Mouse (Mus musculus): ENCODE measurements around the gene Trappc5. TPM values are rescaled to one million over a fixed set of nuclear protein-coding genes. Genes with fewer than 3 reads are reported as not detected.

The Trappc5 gene
- polyA plus RNA-seq, 1 experiment from 2014 or later: 43.3 TPM

DNA sequence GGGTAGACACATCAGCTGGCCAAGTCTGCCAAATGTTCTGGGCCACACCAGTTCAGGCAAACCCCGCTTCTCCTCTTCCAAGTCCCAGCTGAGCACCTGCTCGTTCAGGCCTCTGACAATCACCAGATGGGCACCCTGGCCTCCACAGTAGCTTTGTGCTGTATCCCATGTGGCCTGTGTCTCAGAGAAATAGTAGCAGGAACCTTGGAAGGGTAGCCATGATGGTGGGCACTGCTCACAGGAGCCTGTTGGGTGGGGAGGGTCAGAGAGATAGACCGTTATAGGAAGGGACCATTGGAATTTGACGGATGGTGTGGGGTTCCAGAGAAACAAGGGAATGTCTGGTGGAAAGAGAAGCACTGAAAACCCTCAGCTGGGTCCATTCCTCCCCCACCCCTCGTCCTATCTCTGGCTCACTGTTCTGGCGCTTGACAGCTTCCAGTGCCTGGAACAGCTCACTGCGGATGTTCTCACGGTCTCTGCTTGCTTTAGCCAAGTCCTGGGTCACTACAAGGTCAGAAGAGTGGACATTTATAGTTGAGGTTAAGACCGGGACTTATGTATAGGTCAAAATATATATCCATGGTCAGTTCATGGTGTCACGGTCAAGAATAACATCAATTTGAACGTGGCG, 41.3 kb downstream of the Trappc5 start:
- no peak for DNase-seq (ENCODE audit: extremely low spot score, low spot score)
- Histone ChIP-seq H3K9me3 (0 out of 2 replicates have a peak, but pooled peaks cover 3% of the 10 kb centered on the region), H3K4me1 (0 out of 2 replicates have a peak, but pooled peaks cover 3% of the 10 kb centered on the region), H3K36me3 (replicated peaks) (no peaks in the 10 kb centered on the region), H3K4me3 (no peak overlapping the region), H3K27me3 (ENCODE audit: poor library complexity, severe bottlenecking) (no peaks in the 10 kb centered on the region), H3K27ac (no peak overlapping the region)
- WGBS: 86% methylated on average over 12 of the region's 12 CpGs

DNA sequence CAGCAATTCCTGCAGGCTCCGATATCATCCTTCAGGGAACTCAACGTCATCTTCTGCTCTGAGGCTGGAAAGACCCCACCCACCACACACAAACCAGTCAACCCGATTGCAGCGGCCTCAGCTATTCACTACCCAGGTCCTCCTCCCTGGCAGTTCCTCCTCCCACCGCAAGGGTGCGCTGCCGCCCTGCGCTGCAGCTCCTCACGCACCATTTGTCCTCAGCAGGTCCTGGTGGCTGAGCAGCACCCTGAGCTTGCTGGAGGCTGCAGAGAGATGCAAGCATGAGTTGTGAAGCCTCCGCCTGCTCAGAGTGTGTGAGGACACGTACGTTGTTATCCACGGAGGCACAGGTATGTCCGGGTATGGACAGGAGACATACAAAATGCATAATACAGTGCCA, 42.5 kb downstream of the Trappc5 start:
- H3K9me3 ChIP-seq: 0 out of 2 replicates have a peak, but pooled peaks cover 3% of the 10 kb centered on the region
- no peak overlapping the region for H3K27ac ChIP-seq
- H3K4me3 ChIP-seq: no peak overlapping the region
- no peaks in the 10 kb centered on the region for H3K27me3 ChIP-seq (ENCODE audit: poor library complexity, severe bottlenecking)
- WGBS: 17% methylated on average over 14 of the region's 14 CpGs
- peak; percentile 65 for DNase-seq (ENCODE audit: extremely low spot score, low spot score)
- H3K36me3 ChIP-seq (replicated peaks): no peaks in the 10 kb centered on the region
- H3K4me1 ChIP-seq: 0 out of 2 replicates have a peak, but pooled peaks cover 3% of the 10 kb centered on the region

DNA sequence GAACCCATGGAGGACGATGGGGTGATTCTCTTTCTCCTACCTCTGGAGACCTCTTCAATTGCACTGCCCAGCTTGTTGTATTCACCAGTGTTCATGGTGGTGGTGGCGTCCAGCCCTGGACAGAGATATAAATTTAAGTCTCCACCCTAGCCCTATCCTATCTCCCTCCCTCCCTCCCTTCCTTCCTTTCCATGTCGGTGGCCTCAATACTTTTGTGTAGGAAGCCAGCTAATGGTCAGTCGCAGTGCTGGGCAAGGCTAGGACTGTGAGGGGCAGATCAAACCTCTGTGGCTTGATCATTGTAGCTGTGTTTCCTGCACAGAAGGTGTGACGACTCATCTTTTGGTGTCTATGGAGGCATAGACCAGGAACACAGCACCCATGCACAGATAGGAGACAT, 44.5 kb downstream of the Trappc5 start, which contains the start of gene Clec4g:
Gene Clec4g (minus strand): TSS at position 101 of the 400 bp plus-strand sequence.
- Histone ChIP-seq H3K4me1 (0 out of 2 replicates have a peak, but pooled peaks cover 3% of the 10 kb centered on the region), H3K9me3 (0 out of 2 replicates have a peak, but pooled peaks cover 3% of the 10 kb centered on the region), H3K27ac (no peak within 1 kb of the TSS), H3K27me3 (ENCODE audit: poor library complexity, severe bottlenecking) (no peaks in the 10 kb centered on the region), H3K4me3 (no peak within 1 kb of the TSS), H3K36me3 (replicated peaks) (no peaks in the 10 kb centered on the region)
- no peak for DNase-seq (ENCODE audit: extremely low spot score, low spot score)
- WGBS: 80% methylated on average over 5 of the region's 5 CpGs

DNA sequence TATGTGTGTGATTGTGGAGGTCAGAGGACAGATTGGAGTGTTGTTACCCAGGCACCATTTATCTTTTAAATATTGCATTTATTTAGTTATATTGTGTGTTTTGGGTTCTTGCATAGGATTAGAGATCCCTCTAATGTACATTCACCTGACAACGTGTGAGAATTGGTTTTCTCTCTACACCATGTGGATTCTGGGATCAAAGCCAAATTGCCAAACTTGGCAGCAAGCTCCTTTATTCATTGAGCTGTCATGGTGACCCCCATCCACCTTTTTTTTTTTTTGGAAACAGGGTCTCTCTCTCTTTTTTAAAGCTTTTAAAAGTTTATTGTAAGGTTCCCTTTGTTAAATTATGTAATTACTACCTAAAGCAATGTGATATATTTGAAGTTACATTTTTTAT, 44.9 kb downstream of the Trappc5 start:
- no peak overlapping the region for H3K4me3 ChIP-seq
- H3K27me3 ChIP-seq (ENCODE audit: poor library complexity, severe bottlenecking): no peaks in the 10 kb centered on the region
- 0 out of 2 replicates have a peak, but pooled peaks cover 3% of the 10 kb centered on the region for H3K4me1 ChIP-seq
- 64% methylated on average over 1 of the region's 1 CpGs for WGBS
- no peak for DNase-seq (ENCODE audit: extremely low spot score, low spot score)
- no peak overlapping the region for H3K27ac ChIP-seq
- no peaks in the 10 kb centered on the region for H3K36me3 ChIP-seq (replicated peaks)
- H3K9me3 ChIP-seq: 0 out of 2 replicates have a peak, but pooled peaks cover 3% of the 10 kb centered on the region

Other genes starting within 250 kb of the Trappc5 start
- 4.5 and 5.8 TPM in 2 replicates for gene Pex11g, start 208.6 kb upstream of the Trappc5 start, polyA plus RNA-seq (2016; fragmentation: Nextera tagmentation; extraction: Ambion mirVana)
- not detected in 2 replicates for gene Tex45, start 205.4 kb upstream of the Trappc5 start, polyA plus RNA-seq (2016; fragmentation: Nextera tagmentation; extraction: Ambion mirVana)
- gene Zfp358, start 183.2 kb upstream of the Trappc5 start, polyA plus RNA-seq (2016; fragmentation: Nextera tagmentation; extraction: Ambion mirVana): 61.6 and 64.8 TPM in 2 replicates
- 56.9 and 59.3 TPM in 2 replicates for gene Mcoln1, start 175.8 kb upstream of the Trappc5 start, polyA plus RNA-seq (2016; fragmentation: Nextera tagmentation; extraction: Ambion mirVana)
- gene Pnpla6, start 160.9 kb upstream of the Trappc5 start, polyA plus RNA-seq (2016; fragmentation: Nextera tagmentation; extraction: Ambion mirVana): 21.2 and 22.1 TPM in 2 replicates
- gene C330021F23Rik, start 108.3 kb upstream of the Trappc5 start, polyA plus RNA-seq (2016; fragmentation: Nextera tagmentation; extraction: Ambion mirVana): 8.4 and 13.1 TPM in 2 replicates
- 11.6 and 12.7 TPM in 2 replicates for gene Camsap3, start 89.0 kb upstream of the Trappc5 start, polyA plus RNA-seq (2016; fragmentation: Nextera tagmentation; extraction: Ambion mirVana)
- 76.9 and 79.5 TPM in 2 replicates for gene Xab2, start 55.0 kb upstream of the Trappc5 start, polyA plus RNA-seq (2016; fragmentation: Nextera tagmentation; extraction: Ambion mirVana)
- 83.0 and 92.6 TPM in 2 replicates for gene Pet100, start 54.8 kb upstream of the Trappc5 start, polyA plus RNA-seq (2016; fragmentation: Nextera tagmentation; extraction: Ambion mirVana)
- gene Pcp2, start 50.8 kb upstream of the Trappc5 start, polyA plus RNA-seq (2016; fragmentation: Nextera tagmentation; extraction: Ambion mirVana): 0.32 and 0.85 TPM in 2 replicates
- 35.8 and 38.1 TPM in 2 replicates for gene Stxbp2, start 45.3 kb upstream of the Trappc5 start, polyA plus RNA-seq (2016; fragmentation: Nextera tagmentation; extraction: Ambion mirVana)
- gene Retn, start 20.5 kb upstream of the Trappc5 start, polyA plus RNA-seq (2016; fragmentation: Nextera tagmentation; extraction: Ambion mirVana): 0.30 and 0.31 TPM in 2 replicates
- gene Mcemp1, start 10.5 kb upstream of the Trappc5 start, polyA plus RNA-seq (2016; fragmentation: Nextera tagmentation; extraction: Ambion mirVana): 0.09 and 0.20 TPM in 2 replicates
- gene Fcor, start 3.9 kb upstream of the Trappc5 start, polyA plus RNA-seq (2016; fragmentation: Nextera tagmentation; extraction: Ambion mirVana): 11.2 and 12.1 TPM in 2 replicates
- gene Fcer2a, start 17.9 kb downstream of the Trappc5 start, polyA plus RNA-seq (2016; fragmentation: Nextera tagmentation; extraction: Ambion mirVana): 0.22 and 0.38 TPM in 2 replicates
- gene Clec4g, start 44.4 kb downstream of the Trappc5 start, polyA plus RNA-seq (2016; fragmentation: Nextera tagmentation; extraction: Ambion mirVana): not detected in 2 replicates
- not detected in 2 replicates for gene Cd209a, start 72.7 kb downstream of the Trappc5 start, polyA plus RNA-seq (2016; fragmentation: Nextera tagmentation; extraction: Ambion mirVana)
- not detected in 2 replicates for gene Cd209e, start 178.0 kb downstream of the Trappc5 start, polyA plus RNA-seq (2016; fragmentation: Nextera tagmentation; extraction: Ambion mirVana)
- not detected in 2 replicates for gene Cd209d, start 202.3 kb downstream of the Trappc5 start, polyA plus RNA-seq (2016; fragmentation: Nextera tagmentation; extraction: Ambion mirVana)